Mouse (Mus musculus): ENCODE data around the gene Tmem184c.

GRCm38 (mm10) chr8:77658356-77658755 lies 47.9 kb upstream of the Tmem184c start:
- TF ChIP-seq MAX (IDR thresholded peaks at IDR 0.05; ENCODE audit: low read depth) (no peak), TCF3 (IDR thresholded peaks at IDR 0.05; ENCODE audit: insufficient read length, low read depth) (no peak), POLR2A (IDR thresholded peaks at IDR 0.05; ENCODE audit: insufficient read length, low read depth) (no peak), USF1 (IDR thresholded peaks at IDR 0.05; ENCODE audit: low read depth) (no peak), MYOG (IDR thresholded peaks at IDR 0.05; ENCODE audit: control insufficient read depth in 1 of 3, insufficient read depth in 1 of 3, insufficient read length in 2 of 3, low read depth in 2 of 3) (no peak), E2F4 (IDR thresholded peaks at IDR 0.05; ENCODE audit: insufficient read depth) (no peak), REST (IDR thresholded peaks at IDR 0.05; ENCODE audit: insufficient read depth, insufficient read length) (no peak), MYOD1 (IDR thresholded peaks at IDR 0.05; ENCODE audit: control insufficient read depth in 1 of 3, insufficient read length in 2 of 3, low read depth in 2 of 3) (no peak), POLR2AphosphoS2 (IDR thresholded peaks at IDR 0.05; ENCODE audit: insufficient read length, low read depth) (no peak), SRF (IDR thresholded peaks at IDR 0.05; ENCODE audit: control insufficient read depth, insufficient read length, low read depth) (no peak)
